Mouse (Mus musculus) small intestine, adult 10 weeks (tissue): ENCODE results near the gene H2afb3. TPM values are rescaled to one million over a fixed set of nuclear protein-coding genes. Genes with fewer than 3 reads are reported as not detected.

Experiments used
- polyA plus RNA-seq: library from polyadenylated mRNA; stranded (reverse); fragments of 350-450 nt; fragmentation: Illumina TruSeq; extraction: RNeasy Lipid Tissue Mini Kit (QIAGEN cat#74804); gene quantifications from one replicate; pipeline ENCODE4 v1.2.3, GENCODE M21; 2014; ENCODE audit warnings: low replicate concordance

H2afb3 gene
- polyA plus RNA-seq, result not detected

GRCm38 (mm10) chrX:120312995-120313394, at the start of gene H2afb3:
H2afb3 (minus strand) TSS chrX:120313095.

GRCm38 (mm10) chrX:120290011-120290899, 22.6 kb downstream of the H2afb3 start, which contains the start of gene Pcdh11x:
Pcdh11x (plus strand) TSS chrX:120290259.

Other genes with a start within 250 kb of the H2afb3 start
- gene Pcdh11x, start 22.8 kb downstream of the H2afb3 start, polyA plus RNA-seq, result 0.04 TPM